Mouse (Mus musculus) ES-Bruce4 (cell line): ENCODE data around the gene Faf2.

Experiments used
- CTCF ChIP-seq: IDR thresholded peaks from one replicate; pipeline ENCODE4 v1.8.1; 2011; ENCODE audit warnings: low read depth, low read length
- EP300 ChIP-seq: IDR thresholded peaks from 2 replicates; pipeline ENCODE4 v1.6.1; 2011; ENCODE audit warnings: low read depth, low read length; ENCODE audit not compliant: insufficient read depth

DNA sequence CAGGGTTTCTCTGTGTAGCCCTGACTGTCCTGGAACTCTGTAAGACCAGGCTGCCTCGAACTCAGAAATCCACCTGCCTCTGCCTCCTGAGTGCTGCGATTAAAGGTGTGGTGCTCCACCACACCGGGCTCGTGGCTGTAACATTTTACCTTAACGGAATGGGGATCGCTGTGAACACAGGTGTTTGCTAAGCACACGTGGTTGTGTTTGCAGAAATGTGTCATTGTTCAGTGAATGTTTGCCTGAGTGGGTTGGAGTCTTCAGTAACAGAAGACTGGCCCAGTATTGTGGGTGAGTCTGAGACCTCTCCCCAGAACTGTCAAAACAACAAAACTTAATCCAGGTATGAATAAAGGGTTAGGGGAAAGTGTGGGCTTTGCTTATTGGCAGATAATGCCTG, 43.5 kb downstream of the Faf2 start:
- no peak for TF ChIP-seq CTCF
- TF ChIP-seq EP300, result no peak
